Mouse (Mus musculus) bone marrow macrophage, adult 2 months (primary cell): ENCODE data around the gene Mrgpra6.

Source experiments
- CTCF ChIP-seq: IDR thresholded peaks from 2 replicates; pipeline ENCODE4 v1.5.1; 2012; ENCODE audit warnings: low read depth, mild to moderate bottlenecking, low read length, moderate library complexity
- POLR2A ChIP-seq: IDR thresholded peaks from 2 replicates; pipeline ENCODE4 v1.6.1; 2012; ENCODE audit warnings: mild to moderate bottlenecking, low read depth, low read length, borderline replicate concordance

- TF ChIP-seq CTCF (no peak), POLR2A (no peak)
Observed at GRCm38 (mm10) chr7:47204830-47205229, at the start of gene Mrgpra6.
